Mouse (Mus musculus) cerebellum, adult 11-12 months (tissue): ENCODE data around the gene Polr3h.
"Not testable (repeated sequence)": the region's sequence is repeated elsewhere in the genome, so short reads cannot be mapped to it uniquely, and the experiment has no call there.

Source experiments
- DNase-seq: peaks from one replicate; pipeline ENCODE4 v3.0.0; 2022

Polr3h gene

DNA sequence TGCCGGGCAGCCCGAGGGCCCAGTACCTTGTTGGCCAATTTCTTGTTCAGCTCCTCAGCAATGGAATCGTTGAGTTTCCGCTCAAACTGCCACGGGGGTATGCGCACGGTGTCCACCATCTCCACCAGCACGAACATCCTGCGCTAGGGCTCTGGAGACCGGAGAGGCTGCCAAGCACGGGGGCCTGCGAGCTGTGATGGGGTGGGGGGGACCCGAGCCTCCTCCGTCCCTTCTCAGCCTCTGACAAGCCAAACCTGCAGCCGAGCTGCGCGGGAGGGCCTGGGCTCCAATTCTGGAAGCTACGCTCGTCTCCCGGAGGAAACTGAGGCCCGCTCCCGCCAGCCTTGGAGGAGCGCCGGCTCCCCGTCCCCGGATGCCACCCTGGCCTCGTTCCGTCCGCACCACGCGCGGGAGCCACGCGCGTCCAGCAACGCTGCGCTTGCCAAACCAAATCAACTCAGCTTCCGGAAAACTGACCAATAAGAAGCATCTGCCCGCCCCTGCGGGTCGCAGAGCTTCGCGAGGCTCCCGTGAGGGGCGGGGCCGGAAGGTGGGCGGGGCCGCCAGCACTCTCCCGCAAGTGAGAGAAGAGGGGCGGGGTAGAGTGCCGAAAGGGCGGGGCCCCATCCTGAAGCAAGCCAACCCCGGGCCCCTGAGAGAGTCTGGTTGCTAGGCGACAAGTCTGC is at the start of gene Polr3h:
TSS of gene Polr3h (minus strand) at position 481 of the 686 bp plus-strand sequence.
- DNase-seq, result peak; percentile 95

DNA sequence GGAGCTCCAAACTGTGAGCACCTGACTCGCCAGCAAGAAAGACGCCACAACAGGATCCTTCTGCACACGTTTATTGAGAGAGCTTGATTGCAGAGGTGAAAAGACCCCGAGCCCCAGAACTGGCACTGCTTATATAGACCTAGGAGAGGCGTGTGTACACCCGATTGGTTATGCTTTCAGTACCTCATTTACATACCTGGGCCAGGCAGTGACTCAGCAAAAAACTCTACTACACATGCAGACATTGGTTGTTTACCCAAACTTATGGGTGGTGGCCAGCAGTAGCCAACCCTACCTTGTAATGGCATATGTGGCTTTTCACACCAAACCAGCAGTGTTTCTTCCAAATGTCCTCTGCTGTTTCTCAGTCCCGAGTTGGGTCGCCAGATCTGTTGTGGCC is 49.1 kb upstream of the Polr3h start:
- DNase-seq, result not testable (repeated sequence)

DNA sequence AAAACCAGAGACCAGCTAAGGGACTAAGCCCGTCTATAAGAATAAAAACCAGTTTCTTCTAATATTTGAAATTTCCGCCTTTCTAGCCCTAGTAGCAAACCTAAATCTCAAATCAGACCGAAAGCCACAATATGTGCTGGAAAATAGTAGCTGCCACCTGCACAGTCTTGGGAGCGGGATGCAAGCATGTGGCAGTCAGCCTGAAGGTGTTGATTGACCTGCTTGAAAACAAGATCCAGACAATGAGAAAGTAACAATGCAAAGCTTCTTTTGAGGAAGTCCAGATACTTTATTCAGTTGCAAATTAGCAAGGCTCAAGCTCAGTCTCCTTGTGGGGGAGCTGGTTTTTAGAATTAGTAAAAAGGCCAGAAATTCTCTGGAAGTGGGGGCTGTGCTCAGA is 44.5 kb upstream of the Polr3h start:
- not testable (repeated sequence) for DNase-seq

DNA sequence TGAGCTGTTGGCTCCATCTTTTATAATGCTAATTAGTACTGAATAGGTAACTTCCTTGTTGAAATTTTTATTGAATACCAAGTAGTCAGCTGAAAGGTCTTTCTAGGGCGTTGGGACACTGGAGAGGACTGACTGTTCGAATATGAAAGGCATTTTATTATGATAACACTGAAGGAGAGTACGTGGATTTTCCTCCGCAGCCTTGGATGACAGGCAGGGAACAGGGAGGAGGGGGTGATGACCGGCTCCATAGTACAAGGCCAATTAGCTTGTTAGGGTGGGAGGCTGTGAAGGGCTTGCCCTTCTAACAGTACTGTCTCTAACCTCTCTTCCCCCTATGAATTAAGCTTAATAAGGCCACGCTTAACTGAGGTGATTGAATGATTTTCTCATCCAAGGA is 43.6 kb upstream of the Polr3h start:
- not testable (repeated sequence) for DNase-seq

DNA sequence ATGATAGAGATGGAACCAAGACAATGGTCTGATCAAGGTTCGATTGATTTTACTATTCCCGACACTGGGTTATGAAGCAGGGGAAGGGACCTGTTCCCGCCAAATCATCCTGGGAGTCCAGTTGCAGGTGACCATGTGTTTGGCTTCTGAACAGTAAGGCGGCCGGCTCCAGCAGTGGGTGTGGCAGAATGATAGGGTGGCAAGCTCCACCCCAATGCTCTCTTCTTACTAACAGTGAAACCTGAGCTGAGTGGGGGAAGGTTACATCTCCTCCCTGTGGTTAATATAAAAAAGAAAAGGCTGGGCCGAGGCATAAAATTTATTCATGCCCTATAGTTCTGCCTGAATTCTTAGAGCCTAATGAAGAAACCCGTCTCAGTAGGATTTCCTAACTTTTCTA is 43.1 kb upstream of the Polr3h start:
- no peak for DNase-seq

DNA sequence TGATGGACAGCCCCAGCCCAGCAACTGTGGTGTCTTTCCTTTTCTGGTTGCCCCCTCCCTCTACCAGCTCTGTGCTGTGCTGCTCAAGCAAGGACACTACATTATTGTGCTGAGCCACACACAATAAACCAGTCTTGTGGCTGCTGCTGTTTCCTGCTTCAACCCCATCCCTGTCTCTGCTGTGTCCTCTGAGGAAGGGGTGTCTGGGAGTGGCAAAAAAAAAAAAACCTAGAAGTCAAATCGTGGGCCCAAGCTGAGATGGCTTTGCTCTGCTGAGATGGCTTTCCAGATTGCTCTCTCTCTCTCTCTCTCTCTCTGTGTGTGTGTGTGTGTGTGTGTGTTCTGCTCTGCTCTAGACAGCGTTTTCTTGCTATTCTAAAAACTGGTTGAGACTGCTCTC is 42.4 kb upstream of the Polr3h start:
- no peak for DNase-seq

DNA sequence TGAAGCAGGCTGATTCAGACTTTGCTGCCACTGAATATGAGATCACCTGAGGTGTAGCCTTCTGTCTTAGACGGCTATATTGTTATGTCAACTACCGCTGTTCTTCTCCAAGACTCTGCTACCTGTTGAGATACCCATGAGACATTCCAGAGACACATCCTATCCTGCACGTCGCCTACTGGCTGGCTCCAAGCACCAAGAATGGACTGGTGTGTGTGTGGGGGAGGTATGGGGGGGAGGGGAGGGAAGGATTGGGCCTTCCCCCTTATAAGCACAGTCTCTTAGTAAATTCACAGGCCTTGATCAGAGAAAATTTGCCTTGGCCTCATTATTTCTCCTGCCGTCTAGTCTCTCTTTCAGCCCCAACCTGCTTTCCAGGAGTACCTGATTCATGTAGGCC is 41.8 kb upstream of the Polr3h start:
- no peak for DNase-seq

DNA sequence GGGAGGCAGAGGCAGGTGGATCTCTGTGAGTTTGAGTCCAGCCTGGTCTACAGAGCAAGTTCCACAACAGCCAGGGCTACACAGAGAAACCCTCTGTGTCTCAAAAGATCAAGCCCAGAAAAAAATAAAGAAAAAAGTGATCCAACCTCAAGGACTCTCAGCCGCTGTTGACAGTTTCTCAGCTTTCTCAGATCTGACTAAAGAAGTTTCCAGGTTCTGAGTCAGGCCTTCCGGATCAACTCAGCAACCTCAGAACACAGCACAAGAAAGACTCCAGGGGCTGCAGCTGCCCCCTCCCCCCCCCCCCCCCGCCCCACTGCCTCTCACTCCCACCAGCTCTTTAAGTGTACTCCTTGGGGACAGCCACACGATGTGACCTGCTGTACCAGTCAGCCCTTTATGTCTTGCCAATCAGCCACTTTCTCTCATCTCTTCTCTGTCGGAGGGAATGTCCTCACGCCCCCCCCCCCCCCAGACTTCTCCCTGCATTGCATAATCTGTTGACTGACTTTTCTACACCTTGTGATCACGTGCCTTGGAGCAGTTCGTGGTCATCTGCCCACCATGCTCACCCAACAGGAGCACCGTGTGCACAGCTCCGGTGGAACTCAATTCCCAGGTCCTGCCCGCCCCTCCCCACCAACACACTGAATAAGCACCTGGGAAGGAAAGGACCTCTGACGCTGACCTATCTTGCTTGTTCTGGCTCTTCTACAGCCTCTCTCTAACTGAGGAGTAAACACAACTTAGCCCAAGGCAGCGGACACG is 40.2 kb upstream of the Polr3h start:
- DNase-seq, result no peak

DNA sequence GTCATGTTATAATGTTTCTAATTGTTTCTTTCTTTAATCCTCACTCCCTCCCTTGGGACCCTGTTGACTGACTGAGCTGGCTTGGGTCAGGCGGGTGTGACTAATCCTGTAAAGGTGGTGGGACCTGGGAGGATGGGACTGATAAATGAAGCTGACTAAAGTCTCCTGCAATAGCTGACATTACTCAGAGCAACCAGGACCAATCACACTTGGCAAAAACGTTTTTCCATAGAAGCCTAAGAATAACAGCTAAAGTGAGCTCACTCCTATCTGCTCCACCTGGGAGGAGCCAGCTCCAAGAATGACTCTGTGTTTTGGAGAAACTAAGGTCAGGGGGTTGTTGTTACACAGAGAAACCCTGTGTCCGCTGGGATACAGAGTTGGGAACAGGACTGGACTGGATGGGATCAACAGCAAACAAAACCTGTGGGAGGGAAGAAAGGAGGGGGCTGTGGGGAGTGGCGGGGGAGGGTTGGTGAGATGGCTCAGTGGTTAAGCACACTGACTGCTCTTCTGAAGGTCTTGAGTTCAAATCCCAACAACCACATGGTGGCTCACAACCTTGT is 39.0 kb upstream of the Polr3h start:
- DNase-seq, result no peak

DNA sequence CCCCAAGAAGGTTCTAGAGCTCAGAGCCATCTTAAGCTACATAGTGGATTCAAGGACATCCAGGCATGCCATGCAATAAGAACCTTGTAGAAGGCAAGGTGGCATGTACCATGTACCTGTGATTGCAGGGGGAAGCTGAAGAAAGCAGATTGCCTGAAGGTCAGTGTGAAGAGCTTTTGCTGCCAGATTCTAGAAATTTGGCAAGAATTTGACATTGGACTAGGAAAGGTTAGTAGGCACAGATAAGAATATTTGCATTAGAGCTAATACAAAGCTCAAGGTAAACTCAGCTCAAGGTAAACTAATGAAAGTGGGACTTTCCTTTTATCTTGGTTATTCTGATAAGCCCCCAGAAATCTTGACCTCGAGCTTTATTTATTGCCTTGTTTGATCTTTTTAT is 38.2 kb upstream of the Polr3h start:
- DNase-seq, result no peak

DNA sequence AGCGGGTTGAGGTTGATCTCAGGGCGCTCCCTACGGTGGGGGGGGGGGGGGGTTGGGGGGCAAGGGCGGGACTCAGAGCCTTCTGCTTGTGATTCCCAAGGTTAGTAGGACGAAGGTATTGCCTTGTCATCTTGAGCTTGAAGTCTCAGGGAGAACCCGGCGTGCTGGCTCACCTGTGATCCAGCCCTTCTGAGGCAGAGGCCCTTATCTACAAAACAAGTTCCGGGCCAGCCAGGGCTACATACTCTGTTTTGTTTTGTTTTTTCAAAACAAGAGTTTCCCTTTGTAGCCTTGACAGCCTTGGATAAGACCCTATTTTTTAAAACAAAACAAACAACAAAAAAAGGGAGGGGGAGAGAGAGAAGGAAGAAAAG is 35.0 kb upstream of the Polr3h start:
- DNase-seq, result no peak

DNA sequence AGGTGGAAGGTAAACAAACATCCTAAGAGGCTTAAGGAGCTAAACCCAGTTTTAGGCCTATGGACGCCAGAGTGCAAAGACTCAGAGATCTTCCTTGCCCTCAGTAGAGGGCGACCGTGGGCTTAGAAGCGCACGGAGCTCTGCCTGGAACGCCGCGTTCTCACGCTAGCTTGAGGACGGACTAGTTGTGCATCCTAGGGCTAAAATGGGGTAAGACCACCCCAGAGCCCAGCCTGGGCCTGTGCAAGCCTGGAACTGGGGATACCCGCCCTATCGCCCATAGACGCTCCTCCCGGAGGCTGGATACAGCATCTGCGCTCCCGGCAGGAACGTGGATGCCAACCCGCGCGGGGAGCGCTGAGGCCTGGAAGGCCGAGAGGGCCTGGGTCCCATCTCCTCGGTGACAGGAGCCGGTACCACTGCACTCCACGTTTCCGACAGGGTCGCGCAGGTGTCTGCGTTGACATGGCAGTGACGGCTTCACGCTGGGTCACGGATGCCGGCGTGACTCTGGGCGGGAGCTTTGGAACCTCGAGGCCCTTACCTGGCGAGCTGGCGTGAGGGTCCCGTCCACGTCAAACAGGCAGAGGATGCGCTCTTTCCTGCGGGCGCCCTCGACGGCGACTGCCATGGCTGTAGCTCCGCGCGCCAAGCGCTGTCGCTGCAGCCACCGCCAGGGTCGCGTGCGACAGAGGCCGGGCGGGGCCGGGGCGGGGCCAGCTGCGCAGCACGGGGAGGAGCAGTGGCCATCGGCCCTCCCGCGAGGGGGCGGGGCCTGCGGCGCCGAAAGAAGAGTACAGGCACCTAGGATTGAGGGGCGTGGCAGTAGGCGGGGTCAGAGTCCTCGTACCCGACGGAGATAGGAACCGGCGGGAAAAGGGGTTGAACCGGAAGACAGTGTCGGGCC is 34.4 kb upstream of the Polr3h start, which contains the start of gene Pmm1:
TSS of gene Pmm1 (minus strand) at position 760 of the 907 bp plus-strand sequence.
- DNase-seq, result peak; percentile 99

DNA sequence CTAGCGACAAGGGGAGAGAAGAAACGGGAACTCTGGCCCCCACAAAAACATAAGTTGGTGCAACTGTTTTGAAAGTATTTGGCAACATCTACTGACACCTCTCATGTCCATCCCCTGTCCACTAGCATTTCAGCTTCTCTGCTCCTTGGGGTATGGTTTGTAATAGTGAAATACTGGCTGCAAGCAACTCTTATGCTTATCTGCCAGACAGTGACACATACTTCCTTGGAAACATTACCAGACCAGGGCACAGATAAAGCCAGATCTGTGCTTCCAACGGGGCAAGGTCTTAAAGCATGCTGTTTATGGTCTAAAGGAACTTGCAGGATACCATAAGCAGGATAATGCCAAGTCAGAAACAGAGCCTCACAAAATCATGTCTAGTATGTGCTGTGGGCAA is 32.9 kb upstream of the Polr3h start:
- DNase-seq, result peak; percentile 9

DNA sequence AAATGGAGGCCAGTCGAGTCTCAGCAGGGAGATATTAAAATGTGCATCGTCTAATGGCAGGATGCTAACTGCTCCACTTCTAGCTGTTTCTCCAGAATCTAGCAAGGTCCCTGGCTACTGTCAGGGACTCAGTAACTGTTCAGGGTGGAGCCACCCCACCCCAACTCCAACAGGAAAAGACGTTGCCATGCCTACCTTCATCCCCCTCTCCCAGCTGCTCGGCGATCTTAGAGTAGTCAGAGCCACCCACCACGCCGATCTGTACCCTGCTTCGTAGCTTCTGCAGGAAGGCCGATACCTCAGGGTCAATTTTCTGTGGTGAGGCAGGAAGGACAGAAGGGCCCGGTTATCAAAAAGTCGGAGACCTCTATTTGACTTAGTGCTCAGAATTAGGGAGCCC is 31.6 kb upstream of the Polr3h start:
- peak; percentile 17 for DNase-seq

DNA sequence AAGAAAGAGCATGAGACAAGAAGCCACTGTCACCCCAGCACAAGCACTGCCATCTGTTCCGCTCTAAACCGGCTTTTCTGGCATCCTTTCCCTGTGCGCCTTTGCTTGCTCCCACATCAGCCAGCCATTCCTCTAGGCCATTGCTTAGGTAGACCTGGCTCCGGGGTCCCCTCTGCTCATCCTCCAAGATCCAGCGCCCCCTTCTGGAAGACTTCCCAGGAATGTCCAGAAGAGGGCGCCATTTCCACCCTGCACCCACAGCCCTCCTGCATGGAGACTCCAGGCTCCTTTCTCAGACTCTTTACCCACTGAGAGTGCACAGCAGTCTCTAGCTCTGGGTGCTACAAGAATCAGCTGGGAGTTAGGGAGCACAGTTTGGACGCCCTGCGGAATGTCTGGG is 30.4 kb upstream of the Polr3h start:
- peak; percentile 58 for DNase-seq

DNA sequence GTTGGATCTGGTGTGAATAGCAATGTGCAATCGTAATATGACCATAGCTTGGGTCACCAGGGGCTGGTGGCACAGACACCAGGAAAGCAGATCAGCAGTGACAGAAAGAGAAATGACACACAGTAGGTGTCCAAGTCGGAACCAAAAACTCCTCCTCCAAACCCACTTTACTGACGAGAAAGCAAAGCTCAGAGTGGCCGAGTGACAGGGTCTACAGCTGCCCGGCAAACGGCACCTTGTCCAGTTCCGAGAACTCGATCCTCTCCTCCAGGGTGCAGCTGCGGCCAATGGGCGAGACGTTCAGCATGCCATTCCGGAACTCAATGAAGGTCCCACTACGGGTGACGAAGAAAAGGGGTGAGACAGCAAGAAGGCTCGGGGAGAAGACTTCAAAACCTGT is 29.4 kb upstream of the Polr3h start:
- peak; percentile 21 for DNase-seq

DNA sequence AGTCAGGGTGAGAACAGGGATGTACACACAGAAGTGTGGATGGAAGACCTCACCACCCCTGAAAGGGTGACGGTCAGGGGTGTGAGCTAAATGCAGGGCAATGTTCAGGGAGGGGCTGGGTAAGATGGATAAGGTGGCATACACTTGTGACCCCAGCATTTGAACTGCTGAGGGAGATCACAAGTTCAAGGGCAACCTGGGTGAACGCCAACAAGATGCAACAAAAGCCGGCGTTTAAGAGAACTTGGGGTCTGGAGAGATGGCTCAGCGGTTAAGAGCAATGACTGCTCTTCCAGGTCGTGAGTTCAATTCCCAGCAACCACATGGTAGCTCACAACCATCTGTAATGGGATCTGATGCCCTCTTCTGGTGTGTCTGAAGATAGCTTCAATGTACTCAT is 28.7 kb upstream of the Polr3h start:
- DNase-seq, result no peak

DNA sequence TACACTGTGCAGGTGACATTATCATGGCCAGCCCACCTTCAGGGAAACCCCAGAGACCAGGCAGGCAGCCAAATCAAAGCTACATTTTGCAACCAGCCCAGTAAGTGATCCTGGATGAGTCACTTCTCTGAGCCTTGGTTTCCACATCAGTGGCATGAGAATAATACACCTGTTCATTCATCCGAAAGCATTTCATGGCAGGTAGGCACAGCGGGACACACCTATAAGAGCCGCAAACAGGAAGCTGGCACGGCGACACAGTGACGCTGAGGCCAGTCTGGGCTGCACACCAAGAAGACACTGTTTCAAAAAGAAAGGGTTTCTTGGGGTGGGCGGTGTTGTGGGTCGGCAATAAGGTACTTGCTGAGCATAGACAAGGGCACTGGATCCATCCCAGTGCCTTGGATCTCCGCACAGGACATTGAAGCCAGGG is 28.1 kb upstream of the Polr3h start:
- peak; percentile 67 for DNase-seq

DNA sequence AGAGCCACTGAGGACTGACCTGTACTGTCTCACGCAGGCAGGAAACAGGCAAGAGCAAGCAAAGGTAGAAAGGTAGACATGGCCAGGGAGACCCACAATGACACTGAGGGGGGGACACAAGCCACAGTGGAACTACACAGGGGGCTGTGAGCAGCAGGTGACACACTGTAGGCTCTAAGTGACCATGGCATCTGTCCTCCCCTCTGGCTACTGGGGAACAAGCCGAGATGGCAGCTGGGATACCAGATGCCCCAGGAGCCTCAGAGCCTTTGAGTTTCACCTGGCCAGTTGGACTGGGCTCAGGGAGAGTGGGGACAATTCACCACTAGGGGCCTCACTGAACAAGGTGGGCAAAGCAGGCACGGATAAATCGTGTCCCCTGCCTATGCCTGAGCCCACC is 26.3 kb upstream of the Polr3h start:
- DNase-seq, result peak; percentile 33

DNA sequence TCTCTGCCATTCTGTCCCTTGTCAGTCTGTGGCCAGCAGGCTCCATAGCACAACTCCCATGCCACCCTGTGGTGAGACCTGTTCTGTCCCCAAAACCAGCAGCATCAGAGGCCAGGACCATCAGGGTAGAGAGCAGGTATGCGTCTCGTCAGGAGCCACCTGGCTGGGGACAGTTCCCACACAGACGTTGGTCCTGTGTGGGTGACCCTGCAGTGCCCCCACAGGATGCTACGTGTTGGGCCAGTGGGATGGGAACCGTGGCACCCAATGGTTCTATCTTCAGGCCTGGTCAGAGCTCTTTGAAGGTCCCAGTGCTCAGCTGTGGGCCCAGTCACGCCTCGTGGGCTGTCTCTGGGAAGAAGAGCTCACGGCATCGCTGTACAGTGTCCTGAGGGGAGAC is 25.1 kb upstream of the Polr3h start:
- peak; percentile 25 for DNase-seq

DNA sequence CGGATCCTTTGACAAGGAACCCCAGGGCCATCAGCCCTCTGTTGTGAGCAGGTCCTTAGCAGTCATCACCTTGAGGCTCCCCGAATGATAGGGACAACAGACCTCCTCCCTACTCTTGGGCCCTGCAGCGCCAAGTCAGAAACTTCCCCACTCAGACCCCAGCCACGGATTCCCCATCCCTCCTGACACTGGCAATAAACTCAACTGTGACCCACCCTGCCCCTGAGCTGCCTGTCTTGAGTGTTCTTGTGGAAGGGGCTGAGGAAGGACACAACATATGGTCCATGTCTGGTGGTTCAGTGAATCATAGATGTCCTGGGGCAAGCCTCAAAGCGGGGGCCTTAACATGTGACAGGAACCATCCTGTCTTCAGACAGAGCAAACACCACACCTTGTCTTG is 24.7 kb upstream of the Polr3h start:
- peak; percentile 20 for DNase-seq

DNA sequence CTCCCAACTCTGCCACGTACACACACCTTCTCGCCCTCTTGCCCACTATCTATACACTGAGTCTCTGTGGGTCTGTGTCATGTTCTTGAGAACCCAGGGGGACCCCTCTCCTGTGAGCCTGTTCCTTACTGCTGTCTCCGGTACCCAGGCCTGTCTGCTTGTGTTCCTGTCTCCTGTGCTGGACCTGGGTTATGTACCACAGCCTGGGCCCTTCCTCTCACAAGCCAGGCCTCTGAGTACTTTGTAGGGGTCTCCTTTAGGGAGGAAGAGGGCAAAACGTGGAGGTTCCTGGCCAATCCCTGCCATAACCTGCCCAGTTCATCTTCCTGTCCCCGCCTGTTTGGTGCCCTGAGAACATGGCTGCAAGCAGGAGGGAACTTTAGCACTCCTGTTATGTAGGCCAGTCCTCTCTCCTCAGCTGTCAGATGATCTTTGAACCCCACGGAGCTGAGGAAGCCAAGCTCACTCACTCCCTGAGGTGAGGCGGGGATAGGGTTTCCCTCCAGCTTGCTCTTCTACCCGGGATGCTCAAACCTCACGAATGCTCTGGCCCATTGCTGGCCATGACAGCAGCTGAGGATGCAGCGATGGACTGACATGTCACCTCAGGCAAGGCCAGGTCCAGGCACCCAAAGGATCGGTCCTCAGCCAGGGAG is 23.6 kb upstream of the Polr3h start:
- no peak for DNase-seq

DNA sequence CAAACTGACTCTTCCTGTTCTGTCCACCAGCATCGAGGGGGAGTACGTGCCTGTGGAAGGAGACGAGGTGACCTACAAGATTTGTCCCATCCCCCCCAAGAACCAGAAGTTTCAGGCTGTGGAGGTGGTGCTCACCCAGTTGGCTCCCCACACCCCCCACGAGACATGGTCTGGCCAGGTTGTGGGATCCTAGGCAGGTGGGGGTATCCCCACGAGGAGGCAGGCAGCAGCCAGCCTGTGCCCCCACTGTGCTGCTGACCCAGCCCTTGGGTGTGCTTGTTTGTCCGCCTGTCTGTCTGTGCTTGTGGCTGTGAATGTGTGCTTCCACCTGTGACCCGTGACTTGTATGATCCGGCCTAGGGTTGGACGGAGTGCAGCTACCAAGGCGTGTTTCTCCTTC is 23.0 kb upstream of the Polr3h start:
- no peak for DNase-seq
